Mouse (Mus musculus) retina, embryonic 14.5 days (tissue): ENCODE results near the gene Ubac2.

ENCODE experiments used
- DNase-seq: peaks from one replicate; pipeline ENCODE4 v3.0.0-alpha.2; 2015; ENCODE audit warnings: low spot score

Ubac2 gene

DNA sequence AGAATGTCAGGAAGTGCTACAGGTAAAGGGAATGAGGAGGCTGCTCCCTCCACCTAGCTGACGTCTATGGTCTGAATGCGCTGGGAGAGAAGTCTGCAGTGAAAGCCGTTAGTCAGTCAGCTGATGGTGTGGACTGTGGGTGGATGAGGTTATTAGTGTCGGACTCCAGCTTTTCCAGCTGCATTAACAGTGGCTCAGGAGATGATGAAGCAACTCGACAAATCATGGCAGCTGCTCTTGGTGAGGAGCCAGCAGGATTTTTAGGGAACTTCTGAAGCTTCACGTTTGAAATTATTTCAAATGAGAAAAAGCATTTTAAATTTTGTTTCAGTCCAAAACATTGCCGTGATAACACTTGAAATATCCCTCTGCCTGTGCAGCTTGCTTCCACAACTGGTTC is 131.9 kb downstream of the Ubac2 start:
- DNase-seq = no peak

DNA sequence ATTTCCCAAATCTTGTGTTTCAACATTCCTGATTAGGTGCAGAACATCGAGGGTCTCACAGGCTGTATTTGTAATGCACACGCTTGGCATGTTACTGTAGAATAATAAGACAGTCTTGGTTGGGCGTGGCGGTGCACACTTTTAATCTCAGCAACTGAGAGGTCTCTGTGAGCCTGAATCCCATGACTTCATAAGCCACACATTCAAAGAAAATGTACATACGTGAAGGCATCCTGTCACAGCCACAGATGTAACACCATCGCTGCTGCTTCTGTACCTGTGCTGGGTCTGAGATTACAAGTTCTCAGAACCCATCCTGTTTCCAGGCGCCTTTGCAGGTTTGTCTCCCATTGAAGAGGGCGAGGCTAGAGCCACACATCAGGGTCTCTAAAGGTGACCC is 133.3 kb downstream of the Ubac2 start:
- no peak for DNase-seq

DNA sequence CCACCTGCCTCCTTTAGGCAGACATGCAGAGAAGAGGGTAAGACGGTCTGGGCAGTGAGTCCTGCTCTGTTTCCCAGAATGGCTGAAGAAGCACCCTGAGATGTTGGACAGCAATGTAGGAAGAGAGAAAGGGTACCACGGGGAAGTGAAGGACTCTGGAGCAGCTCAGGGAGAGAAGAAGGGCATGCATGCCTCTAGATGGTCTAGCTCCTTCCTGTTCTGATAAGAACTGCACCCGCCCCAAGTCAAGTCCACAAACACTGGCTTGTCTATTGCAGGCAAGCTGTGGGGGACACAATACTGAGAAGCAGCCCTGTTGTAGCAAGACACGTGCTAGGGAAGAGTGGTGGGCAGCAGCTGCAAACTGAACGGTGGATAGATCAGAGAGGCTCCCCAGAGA is 133.8 kb downstream of the Ubac2 start:
- no peak for DNase-seq

DNA sequence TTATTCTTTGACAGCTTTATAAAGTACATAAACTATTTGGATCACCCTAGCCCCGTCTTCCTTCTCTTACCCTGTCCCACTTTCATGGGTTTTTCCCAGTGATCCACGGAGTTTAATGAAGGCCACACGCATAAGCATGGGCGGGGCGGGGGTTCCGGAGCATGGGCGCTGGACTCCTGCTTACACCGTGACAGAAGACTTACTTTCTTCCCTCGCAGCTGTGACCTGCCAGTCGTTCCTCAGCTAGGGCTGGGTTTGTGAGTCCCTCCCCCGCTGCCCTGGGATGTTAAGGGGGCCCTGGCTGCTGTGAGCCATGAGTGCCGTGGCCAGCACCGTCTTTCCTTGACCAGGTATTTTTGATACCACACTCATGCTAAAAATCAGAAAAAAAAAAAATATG is 134.4 kb downstream of the Ubac2 start:
- no peak for DNase-seq

DNA sequence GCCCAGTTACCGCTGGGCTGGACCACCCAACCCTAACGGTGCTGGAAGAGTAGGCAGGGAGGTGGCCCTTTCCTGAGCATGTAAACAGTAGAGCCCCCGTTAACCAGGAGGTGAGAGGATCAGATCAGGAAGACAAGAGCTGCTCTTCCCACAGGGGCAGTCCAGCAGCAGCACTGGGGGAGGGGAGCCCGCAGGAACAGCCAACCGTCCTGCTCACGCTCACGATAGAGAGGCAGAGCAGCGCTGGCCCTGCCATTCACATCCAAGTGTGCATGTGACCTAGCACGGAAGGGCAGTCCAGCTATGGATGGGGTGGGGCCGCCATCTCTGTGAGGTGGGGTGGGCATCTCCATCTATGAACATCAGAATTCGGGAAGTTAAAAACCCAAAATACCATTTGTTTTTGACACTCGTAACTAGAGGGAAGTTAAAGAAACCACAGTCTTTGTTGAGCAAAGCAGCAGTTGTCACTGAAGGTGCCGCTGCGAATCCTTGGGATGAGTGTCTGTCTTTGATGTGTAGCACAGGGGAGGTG is 135.1 kb downstream of the Ubac2 start:
- DNase-seq = no peak

DNA sequence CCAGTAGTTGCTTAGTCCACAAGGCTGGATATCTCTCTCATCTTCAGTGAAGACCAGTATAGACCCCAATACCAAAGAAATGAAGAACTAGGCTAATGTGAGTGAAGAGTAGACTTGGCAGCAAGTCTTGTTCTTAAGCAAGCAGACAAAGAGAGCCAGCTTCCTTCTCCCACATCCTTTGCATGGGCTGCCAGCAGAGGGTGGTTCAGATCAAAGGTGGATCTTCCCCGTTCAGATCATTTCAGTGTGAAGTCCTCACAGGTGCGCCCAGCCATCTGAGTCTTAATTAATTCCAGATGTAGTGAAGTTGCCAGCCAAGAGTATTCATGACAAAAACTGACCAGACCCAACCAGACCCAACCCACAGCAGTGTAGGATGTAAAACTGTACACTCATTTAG is 139.5 kb downstream of the Ubac2 start:
- no peak for DNase-seq

DNA sequence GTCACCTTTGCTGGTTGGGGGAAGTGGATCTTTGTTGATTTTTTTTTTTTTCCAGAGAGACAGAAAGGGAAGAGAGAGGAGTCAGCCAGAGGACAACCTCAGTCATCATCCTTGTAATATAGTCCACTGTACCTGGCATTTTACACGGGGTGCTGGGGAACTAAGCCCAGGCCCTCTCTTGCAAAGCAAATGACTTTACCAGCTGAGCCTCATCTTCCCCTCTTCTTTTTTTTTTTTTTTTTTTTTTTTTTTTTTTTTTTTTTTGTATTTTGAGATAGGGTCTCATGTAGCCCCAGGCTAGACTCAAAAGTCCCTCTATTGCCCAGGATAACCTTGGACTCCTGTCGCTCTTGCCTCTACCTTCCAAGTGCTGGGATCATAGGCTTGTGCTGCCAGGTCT is 141.0 kb downstream of the Ubac2 start:
- no peak for DNase-seq

DNA sequence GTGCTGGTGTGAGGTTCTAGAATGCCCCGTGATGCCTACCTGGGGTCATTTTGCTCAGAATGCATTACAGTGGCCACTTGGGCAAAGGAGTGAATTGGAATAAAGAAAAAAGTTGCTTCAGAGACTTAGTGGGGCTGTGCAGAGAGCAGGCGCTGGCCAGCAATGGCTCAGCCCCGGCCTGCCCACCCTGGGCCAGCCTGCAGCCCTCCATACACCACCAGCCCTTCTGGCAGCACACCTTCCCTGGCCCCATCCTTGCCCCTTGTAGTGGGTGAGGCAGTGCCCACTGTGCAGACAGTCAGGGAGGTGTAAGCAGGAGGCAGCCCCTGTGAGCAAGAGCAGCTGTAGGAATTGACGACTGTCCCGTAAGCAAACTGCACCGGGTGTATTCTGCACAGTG is 142.1 kb downstream of the Ubac2 start:
- DNase-seq = no peak

DNA sequence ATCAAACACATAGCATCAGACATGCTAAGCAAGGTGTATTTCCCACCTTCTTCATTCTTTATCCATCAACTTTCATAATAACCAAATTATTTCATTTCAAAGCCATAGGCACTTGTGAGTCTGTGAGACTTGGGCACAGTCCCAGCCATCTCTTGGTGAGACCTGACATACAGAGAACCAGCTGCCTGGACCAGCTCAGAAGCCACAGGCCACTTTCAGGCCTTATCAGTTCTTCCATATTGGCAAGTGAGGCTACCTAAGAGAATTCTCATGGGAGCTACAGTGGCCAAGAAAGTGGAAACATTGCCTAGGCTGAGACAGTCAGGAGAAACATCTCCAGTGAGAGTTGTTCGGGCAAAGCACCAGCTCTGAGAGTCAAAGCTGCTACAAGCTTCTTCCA is 144.6 kb downstream of the Ubac2 start:
- DNase-seq = no peak

DNA sequence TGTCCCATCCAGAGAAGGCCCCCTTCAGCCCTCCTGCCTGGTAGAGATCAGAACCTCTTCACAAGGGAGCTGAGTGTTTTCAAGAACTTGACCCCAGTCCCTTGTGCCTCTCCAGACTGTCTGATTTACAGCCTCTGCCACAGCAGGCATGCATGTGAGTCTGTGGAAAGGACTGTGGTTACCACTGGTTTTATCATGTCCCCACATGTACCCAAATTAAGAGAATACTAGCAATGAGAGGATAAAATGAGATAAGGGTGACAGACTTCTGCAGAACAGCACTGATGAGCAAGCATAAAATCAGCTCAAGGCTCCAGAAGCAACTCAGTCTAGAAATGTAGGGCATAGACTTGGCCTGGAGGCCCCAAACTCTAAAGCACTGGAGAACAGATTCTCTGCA is 145.5 kb downstream of the Ubac2 start:
- DNase-seq = no peak

DNA sequence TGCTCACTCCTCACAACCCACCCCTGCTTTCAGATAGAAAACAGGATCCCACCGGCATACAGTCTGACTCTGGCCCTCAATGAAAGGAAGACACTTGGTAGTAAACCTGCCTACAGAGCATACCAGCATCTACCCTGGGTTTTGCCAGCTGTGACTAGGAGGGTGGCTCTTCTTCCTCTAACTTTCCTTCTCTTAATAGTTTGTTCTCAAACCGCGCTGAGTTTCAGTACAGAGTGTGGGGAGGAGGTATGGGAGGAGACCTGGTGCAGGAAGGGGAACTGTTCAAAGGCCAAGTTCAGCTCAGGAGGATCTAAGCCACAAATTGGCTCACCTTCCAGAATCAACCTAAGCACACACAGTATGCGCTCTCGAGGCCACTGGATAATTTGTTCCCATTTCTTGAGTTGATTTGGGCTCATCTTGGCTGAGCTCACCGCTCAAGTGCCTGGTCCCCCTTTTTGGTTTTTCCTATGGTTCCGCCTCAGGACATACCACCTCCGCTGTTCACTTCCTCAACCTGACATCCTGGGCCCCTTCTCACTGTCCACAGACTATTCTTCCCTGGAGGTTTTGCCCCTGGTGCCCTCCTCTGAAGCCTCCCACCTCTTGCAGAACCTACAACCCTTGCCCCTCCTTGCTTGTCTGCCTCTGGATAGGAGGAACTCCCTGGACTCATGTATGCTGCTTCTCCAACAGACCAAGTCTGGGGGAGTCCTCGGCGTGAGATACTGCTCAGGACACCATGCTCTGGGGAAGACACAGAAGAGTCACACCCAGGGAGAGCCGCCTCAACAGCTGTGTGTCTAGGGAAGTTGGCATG is 150.7 kb downstream of the Ubac2 start:
- no peak for DNase-seq

DNA sequence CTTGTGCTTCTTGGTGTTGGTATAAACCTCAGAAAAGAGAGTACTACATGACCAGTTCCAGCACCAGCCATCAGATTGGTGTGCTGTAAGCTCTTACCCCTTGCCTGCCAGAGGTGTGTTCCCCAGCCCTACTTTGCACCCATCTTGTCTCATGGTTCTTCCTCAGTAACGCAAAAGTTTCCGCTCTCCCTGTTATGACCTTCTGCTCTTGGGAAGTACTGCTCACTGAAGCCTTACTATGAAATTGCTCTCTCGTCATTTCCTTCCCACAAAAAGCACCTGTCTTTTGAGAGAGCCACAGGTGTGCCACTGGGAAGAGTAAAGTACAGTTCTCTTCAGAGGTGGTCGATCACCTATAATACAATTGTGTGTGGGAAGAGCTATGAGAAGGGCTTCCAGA is 151.4 kb downstream of the Ubac2 start:
- DNase-seq = no peak

DNA sequence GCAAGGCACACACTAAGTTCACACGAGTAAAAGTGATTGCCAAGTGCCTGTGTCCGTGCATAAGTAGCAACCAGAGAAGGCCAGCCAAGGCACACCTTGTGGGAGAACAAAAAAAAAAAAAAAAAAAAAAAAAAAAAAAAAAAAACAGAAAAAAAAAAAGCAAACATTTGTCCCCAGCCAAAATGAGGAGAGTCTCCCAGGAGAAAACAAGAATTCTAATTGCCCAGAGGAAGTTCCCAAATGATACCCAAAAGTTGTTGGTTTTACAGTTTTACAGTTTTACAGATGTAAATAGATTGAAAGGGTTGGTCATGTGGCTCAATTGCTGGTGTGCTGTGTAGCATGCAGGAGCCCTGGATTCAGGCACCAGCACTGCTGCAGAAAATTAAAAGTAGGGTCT is 153.6 kb downstream of the Ubac2 start:
- DNase-seq = no peak

DNA sequence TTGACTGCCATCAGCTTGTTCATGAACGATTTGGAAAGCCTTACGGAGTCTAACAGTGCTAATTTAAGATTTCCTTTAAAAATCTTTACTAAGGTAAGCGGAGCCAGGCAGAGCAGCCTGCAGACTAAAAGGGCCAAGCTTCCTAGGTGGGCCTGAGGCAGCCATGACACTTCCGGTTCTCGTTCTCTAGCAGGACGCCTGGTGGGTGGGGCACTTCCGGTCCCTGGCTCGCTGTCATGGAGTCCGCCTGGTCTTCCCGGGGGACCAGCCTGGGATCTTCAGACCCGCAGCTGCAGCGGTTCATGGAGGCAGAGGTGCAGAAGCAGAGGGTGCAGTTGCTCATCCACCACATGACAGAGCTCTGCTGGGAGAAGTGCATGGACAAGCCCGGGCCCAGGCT is 156.0 kb downstream of the Ubac2 start, which contains the start of gene Timm8a2:
Timm8a2 (plus strand) TSS at position 224 of the 400 bp plus-strand sequence.
- DNase-seq = no peak

DNA sequence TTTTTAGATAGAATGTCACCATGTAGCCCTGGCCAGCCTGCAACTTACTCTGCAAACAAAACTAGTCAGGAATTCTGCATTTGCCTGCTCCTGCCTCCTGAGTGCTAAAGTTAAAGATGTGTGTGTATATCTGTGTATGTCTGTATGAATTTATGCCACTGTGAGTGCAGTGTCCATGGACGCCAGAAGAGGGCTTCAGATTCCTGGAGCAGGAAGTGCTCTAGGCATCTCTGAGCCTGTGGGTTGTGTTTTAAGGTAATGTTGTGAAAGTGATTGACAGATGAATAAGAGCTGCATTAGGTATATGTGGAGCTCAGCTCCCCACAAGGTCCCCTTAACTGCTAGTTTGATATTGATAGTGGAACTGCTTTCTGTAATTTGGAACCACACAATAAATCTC is 156.8 kb downstream of the Ubac2 start:
- no peak for DNase-seq

DNA sequence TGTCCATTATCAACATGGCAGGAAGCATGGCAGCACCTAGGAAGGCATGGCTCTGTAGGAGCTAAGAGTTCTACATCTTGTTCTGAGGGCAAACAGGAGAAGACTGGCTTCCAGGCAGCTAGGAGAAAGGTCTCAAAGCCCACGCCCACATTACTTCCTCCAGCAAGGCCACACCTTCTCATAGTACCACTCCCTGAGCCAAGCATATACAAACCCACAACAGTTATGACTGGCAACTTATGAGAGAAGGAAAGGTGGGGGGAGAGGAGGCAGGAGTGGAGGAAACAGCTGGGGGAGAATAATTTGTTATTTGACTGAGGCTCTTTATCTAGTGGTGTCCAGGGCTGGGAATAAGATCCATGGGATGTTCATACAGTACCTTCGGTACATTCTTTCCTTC is 157.4 kb downstream of the Ubac2 start:
- DNase-seq = no peak

DNA sequence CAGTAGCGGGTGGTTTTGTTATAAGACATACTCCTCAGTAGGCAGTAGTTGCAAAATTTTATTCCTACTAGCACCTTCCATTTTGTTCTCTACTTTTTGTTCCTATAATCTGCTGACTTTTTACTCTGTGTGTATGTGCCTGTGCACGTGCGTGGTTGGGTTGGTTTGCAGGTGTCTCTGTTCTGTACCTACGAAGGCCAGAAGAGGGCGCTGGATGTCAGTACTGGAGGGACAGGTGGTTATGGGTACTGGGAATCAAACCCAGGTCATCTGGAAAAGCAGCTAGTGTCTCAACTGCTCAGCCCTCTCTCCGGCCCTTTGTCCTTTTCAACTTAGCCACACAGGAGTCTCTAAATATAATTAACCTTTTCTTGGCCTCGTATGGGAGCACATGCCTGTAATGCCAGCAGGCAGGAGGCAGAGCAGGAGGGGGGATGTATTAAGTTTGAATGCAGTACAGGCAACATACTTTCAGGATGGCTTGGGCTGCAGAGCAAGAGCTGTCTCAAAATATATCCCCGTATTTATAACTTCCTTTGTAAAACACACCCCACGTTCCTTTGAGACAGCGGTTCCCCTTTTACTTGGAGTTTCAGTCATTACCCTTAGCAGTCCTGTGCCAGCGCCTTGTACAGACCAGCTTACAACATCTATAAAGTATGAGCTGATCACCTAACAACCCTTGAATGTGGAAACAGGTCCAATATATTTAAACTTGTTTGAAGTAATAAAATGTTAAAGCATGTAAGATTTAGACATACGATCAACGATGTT is 160.6 kb downstream of the Ubac2 start:
- no peak for DNase-seq

DNA sequence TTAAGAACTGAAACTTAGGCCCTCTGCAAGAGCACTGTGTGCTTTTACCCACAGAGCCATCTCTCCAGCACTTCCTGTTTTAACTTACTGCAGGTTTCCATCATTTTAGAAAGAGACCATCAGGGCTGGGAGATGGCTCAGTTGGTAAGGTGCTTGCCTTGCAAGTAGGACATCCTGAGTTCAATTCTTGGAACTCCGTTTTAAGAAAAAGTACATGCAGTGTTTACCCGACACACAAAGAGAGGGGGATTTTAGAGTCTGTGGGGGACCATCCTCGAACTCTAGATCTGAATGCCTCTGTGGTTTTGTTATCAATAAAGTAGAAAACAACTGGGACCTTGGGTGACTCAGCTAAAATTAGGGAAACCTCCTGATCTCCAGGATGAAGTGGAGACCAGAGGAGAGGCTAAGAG is 163.0 kb downstream of the Ubac2 start:
- DNase-seq = no peak

DNA sequence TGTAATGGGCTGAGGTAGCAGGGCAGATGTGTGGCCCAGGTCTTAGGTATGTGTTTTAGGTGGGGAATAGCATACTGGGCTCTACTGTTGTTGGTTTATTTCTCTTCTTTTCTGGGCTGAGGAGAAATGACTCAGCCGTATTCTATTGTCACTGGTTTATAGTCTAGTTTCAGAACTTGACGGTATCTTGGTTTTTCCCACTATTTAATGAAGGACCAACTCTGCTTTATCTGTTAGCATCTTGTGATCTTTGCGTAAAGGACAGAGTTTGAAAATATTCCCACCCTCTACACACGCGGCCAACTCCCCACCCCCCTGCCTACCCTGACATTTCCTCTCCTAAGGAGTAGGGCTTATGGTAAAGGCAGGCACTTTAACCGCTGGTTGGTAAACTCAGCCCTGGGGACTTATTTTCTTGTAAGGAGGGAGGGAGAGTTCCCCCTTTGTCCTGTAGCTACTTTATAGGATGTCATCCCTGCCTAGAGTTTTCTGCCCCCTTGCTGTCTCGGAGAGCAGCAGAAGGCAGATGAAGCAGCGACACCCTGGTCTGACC is 163.8 kb downstream of the Ubac2 start:
- no peak for DNase-seq

DNA sequence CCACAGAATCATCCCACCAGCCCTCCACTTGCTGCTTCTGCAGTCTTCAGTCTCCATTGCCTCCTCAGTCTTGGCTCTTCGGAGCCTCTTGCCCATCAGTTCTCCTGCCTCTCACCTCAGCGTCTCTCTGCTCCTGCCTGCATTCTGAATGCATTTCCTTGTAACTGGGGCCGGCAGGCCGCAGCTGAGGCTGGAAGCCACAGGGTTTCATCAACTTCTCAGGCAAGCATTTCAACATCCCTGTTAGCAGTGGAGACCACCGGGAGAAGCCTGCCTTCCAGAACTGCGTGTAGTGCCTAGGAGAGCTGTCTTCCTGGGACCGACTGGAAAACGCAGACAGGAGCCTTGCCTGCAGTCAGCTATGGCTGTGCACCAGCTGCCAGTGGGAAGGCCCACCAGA is 169.4 kb downstream of the Ubac2 start:
- DNase-seq = no peak

DNA sequence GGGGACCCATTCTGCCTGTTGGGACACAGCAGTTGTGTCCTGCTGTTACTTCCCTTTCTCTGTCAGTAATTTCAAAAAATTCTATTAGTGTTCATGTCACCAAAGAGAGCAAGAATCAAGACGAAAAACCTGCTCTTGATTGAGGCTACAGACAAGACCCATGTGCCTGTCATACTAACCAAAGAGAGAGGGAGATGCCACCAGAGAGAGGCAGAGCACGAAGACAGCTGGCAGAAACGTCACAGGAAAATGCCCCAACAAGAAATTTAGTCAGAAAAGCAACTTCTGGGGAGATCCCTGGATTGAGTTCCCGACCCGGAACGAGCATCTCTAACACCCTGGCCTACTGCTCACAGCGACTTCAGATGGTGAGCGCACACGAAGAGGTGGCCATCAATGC is 170.4 kb downstream of the Ubac2 start:
- DNase-seq = no peak

DNA sequence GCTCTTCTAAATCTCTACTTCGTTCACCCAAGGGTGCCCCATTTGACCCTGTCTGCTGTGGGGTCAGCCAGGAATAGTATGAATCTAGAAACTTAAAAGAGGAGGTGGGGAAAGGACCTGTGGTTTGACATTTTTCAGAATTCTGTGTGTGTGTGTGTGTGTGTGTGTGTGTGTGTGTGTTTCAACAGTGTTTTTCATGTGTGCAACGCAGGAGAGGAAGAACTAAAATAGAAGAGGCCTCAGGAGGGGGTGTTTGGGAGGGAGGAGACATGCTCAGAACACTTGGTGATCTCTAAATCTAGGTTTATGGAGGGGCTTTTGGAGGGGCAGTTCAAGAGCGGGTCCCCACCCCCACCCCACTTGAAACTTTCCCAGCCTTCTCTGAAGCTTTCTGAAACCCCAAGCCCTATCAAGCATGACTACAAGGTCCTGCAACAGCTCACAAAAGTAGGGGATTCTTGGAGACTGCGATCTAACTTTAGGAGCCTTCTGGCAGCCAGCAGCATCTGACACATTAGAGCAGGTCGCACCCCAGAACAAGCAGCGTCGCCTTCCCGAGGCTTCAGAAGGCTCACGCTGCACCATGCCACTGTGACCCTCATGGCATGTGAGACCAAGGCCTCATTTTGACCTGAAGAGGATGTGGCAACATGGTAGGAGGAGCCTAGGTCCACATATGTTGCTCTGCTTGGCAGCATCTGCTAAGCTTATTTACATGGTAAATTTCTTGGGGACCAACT is 174.6 kb downstream of the Ubac2 start:
- no peak for DNase-seq
